Mouse (Mus musculus) frontal cortex, postnatal 10 days (tissue): ENCODE measurements around the gene 9030025P20Rik.
A peak's percentile ranks its signal among the peaks of the same experiment; 100 is the strongest.
"Not testable (repeated sequence)": the region's sequence is repeated elsewhere in the genome, so short reads cannot be mapped to it uniquely, and the experiment has no call there.

Source experiments
- DNase-seq, 2 experiments: peaks; one replicate each; pipeline ENCODE4 v3.0.0; 2022; ENCODE audit warnings: low spot score in 2 of 2, mixed read lengths in 1 of 2

Gene 9030025P20Rik

GRCm38 (mm10) chr17:14978362-14979038, at the start of gene 9030025P20Rik, which contains the start of gene Gm3417:
9030025P20Rik (plus strand) TSS chr17:14978468.
Gm3417 (minus strand) TSS chr17:14978790.
- DNase-seq: not testable (repeated sequence)

- no peak for DNase-seq
These were observed 49.6 kb upstream of the 9030025P20Rik start for GRCm38 (mm10) chr17:14928631-14929030.

- DNase-seq: no peak
These were observed 47.6 kb upstream of the 9030025P20Rik start for GRCm38 (mm10) chr17:14930697-14931096.

GRCm38 (mm10) chr17:14931469-14931868, 46.8 kb upstream of the 9030025P20Rik start:
- no peak for DNase-seq

- DNase-seq: not testable (repeated sequence)
These were observed 43.0 kb upstream of the 9030025P20Rik start for GRCm38 (mm10) chr17:14935280-14935679.

- no peak for DNase-seq
These were observed 42.2 kb upstream of the 9030025P20Rik start for GRCm38 (mm10) chr17:14935841-14936605.

DNA sequence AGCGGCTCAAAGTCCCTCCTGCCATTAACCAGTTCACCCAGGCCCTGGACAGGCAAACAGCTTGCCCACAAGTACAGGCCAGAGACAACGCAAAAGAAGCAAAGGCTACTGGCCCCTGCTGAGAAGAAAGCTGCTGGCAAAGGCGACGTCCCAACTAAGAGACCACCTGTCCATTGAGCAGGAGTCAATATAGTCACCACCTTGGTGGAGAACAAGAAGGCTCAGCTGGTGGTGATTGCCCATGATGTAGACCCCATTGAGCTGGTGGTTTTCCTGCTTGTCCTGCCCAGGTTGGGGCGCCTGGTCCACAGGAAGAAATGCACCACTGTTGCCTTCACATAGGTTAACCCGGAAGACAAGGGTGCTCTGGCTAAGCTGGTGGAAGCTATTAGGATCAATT, 36.1 kb upstream of the 9030025P20Rik start:
- not testable (repeated sequence) for DNase-seq

GRCm38 (mm10) chr17:14943009-14943728, 35.1 kb upstream of the 9030025P20Rik start, which contains the start of the genes Wdr27 and 1600012H06Rik:
Wdr27 (minus strand) TSS chr17:14943158.
1600012H06Rik (plus strand) TSS chr17:14943184.
- peak; percentile 96 to 98 for DNase-seq

- peak in 1 of 2 experiments; percentile 26 for DNase-seq
These were observed 34.6 kb upstream of the 9030025P20Rik start for GRCm38 (mm10) chr17:14943729-14944059.

GRCm38 (mm10) chr17:14944551-14944950, 33.7 kb upstream of the 9030025P20Rik start:
- no peak for DNase-seq

GRCm38 (mm10) chr17:14949161-14949827, 29.0 kb upstream of the 9030025P20Rik start:
- no peak for DNase-seq

DNA sequence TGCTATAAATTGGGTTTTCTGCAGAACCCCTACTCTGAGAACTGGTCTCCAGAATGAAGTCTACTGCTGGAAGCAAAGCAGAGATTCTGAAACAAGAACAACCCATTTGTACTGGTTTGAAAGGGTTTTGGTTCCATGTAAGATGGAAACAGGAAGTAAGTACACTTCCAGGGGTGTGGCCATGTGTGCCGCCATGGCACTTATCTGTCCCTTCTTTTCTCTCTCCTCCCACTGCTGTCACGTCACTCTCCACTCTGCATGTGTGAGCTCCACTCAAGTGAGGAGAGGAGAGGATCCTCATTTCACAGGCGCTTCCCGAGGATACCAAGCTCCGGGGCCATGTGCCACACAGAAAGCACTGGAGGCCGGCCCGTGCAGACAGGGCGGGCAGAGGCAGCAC, 24.8 kb upstream of the 9030025P20Rik start:
- DNase-seq: no peak

DNA sequence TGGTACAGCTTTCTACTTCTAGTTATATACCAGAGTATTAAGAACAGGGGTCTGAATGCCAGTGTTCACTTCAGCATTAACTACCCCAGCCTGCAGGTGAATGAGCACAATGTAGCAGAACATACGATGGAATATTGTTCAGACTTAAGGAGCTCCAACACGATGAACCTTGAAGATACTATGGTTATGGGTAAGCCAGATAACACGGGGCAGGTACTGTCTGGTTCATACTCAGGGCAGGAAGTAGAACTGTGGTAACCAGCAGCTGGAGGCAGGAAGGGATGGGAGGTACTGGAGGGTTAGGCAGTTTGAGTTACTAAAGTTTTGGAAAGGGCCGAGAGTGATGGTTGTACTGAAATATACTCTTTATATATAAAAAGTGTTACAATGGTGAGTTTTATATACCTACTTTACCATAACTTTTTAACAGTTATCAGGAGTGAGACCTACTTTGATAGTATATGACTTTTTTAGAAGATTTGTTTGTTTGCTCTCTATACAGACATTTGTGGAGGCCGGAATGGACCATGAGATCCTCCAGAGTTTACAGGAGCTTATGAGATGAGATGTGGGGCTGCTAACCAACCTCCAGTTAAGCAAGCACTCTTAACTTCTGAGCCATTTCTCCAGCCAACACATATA, 19.5 kb upstream of the 9030025P20Rik start:
- DNase-seq: no peak

- DNase-seq: no peak
These were observed 18.3 kb upstream of the 9030025P20Rik start for GRCm38 (mm10) chr17:14959979-14960378.

- DNase-seq: peak in 1 of 2 experiments; percentile 27
These were observed 17.7 kb upstream of the 9030025P20Rik start for GRCm38 (mm10) chr17:14960520-14960919.

GRCm38 (mm10) chr17:14960951-14961556, 17.2 kb upstream of the 9030025P20Rik start, which contains the start of gene Phf10:
Phf10 (minus strand) TSS chr17:14961273.
- peak in 1 of 2 experiments; percentile 38 for DNase-seq

DNA sequence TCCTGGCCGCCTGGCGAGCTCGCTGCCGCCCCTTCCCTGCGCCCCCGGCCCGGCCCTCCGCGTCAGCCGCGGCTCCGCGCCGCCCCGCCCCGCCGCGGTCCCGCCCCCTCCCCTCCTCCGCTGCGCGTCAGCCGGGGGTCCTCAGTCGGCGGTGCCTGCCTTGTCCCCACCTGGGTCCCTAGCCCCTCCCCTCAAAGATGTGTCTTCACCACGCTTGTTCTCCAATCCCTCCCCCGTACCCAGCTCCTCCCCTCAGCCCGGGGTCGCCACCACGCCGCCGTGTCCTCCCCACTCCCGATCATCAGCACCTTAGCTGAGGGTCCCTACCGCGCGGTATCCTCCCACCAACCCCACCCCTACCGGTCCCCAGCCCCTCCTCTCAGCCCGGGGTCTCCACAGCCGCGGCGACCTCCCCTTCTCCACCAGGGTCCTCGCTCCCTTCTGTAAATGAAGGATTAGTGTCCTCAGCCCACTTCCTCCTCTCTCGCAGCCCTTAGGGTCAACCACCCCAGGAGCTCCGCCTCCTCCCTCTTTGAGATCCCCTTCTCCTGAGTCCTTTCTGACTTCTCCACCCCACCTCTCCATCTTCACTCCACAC, 16.6 kb upstream of the 9030025P20Rik start:
- not testable (repeated sequence) for DNase-seq

- not testable (repeated sequence) for DNase-seq
These were observed 9.8 kb upstream of the 9030025P20Rik start for GRCm38 (mm10) chr17:14968373-14968913.

- not testable (repeated sequence) for DNase-seq
These were observed 428 bp upstream of the 9030025P20Rik start for GRCm38 (mm10) chr17:14977718-14978361.
